Mouse (Mus musculus) intestine, embryonic 14.5 days (tissue): Measurements from ENCODE around the gene Klrd1. TPM values are rescaled to one million over a fixed set of nuclear protein-coding genes. Genes with fewer than 3 reads are reported as not detected.
"Not testable (repeated sequence)": the region's sequence is repeated elsewhere in the genome, so short reads cannot be mapped to it uniquely, and the experiment has no call there.

Experiments used
- ATAC-seq: fragments of 200-750 bp; cut with Nextera tagmentation; replicated peaks from 2 replicates; pipeline ENCODE4 v1.8.0; 2017; ENCODE audit warnings: low read depth, moderate number of reproducible peaks, moderate TSS enrichment, moderate library complexity; ENCODE audit not compliant: low FRiP score, low TSS enrichment
- DNase-seq: peaks from one replicate; pipeline ENCODE4 v3.0.0-alpha.2; 2018; ENCODE audit warnings: low spot score
- H3K27ac ChIP-seq: fragments of 300-500 bp; sonication (generic); 2 replicates; pipeline ENCODE4 v1.5.1; 2014; ENCODE audit warnings: low read depth, mild to moderate bottlenecking, control low read depth
- H3K27me3 ChIP-seq: fragments of 300-500 bp; sonication (generic); replicated peaks from 2 replicates; pipeline ENCODE4 v1.6.1; 2014; ENCODE audit warnings: low read length, control low read depth; ENCODE audit not compliant: control insufficient read depth, insufficient read depth
- H3K36me3 ChIP-seq: fragments of 300-500 bp; sonication (generic); 2 replicates; pipeline ENCODE4 v1.6.1; 2014; ENCODE audit warnings: low read length, control low read depth; ENCODE audit not compliant: control insufficient read depth, insufficient read depth
- H3K4me1 ChIP-seq: fragments of 300-500 bp; sonication (generic); replicated peaks from 2 replicates; pipeline ENCODE4 v1.6.1; 2014; ENCODE audit warnings: low read length, control low read depth, mixed read lengths; ENCODE audit not compliant: control insufficient read depth, insufficient read depth
- H3K4me2 ChIP-seq: fragments of 300-500 bp; sonication (generic); 2 replicates; pipeline ENCODE4 v1.6.1; 2014; ENCODE audit warnings: low read length
- H3K4me3 ChIP-seq: fragments of 300-500 bp; sonication (generic); 2 replicates; pipeline ENCODE4 v1.5.1; 2014; ENCODE audit warnings: low read depth, low read length, control low read depth, mixed read lengths
- H3K9ac ChIP-seq: fragments of 300-500 bp; sonication (generic); 2 replicates; pipeline ENCODE4 v1.6.1; 2014; ENCODE audit warnings: mild to moderate bottlenecking, low read length
- H3K9me3 ChIP-seq: fragments of 300-500 bp; sonication (generic); 2 replicates; pipeline ENCODE4 v1.6.1; 2016; ENCODE audit warnings: low read length, control low read depth; ENCODE audit not compliant: control insufficient read depth
- WGBS: fragments of 180-500 bp; shearing (Covaris S2); extraction: QIAGEN DNeasy Blood & Tissue Kit; methylation state at CpG from one replicate; pipeline ENCODE4 v1.1.7; 2014; 5-methylcytosine and 5-hydroxymethylcytosine counted together
- polyA plus RNA-seq: library from polyadenylated mRNA; unstranded; fragments of >200 nt; fragmentation: Nextera tagmentation; extraction: Ambion mirVana; gene quantifications from 2 replicates; pipeline ENCODE4 v1.2.1, GENCODE M21; 2014

Gene Klrd1
- polyA plus RNA-seq, 1 experiment from 2014 or later: 0.97 TPM

DNA sequence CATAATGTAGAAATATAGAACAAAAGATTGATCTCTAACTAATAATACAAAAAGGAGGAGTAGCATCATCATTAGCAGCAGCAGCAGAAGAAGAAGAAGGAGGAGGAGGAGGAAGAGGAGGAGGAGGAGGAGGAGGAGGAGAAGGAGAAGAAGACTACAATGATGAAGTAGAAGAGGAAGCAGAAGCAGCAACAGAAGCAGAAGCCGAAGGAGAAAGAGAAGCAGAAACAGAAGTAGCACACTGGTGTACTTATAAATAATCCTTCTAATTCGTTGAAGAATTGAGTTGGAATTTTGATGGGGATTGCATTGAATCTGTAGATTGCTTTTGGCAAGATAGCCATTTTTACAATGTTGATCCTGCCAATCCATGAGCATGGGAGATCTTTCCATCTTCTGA lies 39.5 kb downstream of the Klrd1 start:
- not testable (repeated sequence) for H3K27ac ChIP-seq, H3K9ac ChIP-seq, H3K4me1 ChIP-seq, DNase-seq, H3K4me3 ChIP-seq, H3K9me3 ChIP-seq, H3K27me3 ChIP-seq, ATAC-seq, H3K4me2 ChIP-seq, H3K36me3 ChIP-seq
- WGBS: 75% methylated on average over 2 of the region's 2 CpGs

- not testable (repeated sequence) for ATAC-seq, H3K4me3 ChIP-seq, H3K4me2 ChIP-seq, H3K27ac ChIP-seq, H3K9me3 ChIP-seq, H3K9ac ChIP-seq, H3K36me3 ChIP-seq, DNase-seq, H3K27me3 ChIP-seq, H3K4me1 ChIP-seq
- WGBS: 80% methylated on average over 3 of the region's 3 CpGs
Observed at GRCm38 (mm10) chr6:129643237-129643636, 51.7 kb downstream of the Klrd1 start, which contains the start of gene Klrc3. TSS of gene Klrc3 (minus strand) at chr6:129643337.

DNA sequence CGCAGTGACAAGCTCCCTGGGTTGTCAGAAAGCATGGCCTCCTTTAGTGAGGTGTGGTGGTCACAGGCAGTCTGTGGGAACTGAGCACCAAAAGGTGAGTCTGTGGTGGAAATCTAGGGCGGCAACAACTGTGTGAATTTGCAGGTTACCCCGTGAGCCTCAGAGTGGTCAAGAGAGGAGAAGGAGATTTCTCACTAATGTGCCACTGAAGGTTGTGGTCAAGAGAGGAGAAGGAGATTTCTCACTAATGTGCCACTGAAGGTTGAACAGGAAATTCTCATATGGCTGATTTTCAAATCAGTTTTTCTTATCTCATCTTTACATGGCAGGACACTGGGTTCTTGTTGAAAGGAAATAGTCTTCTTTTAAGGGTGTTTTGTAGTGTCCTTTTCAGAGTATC lies 52.5 kb downstream of the Klrd1 start:
- H3K4me2 ChIP-seq, DNase-seq: not testable (repeated sequence)
- WGBS: 75% methylated on average over 1 of the region's 3 CpGs

More for the DNA sequence above, 52.5 kb downstream of the Klrd1 start:
- H3K9me3 ChIP-seq, H3K36me3 ChIP-seq, H3K27ac ChIP-seq, ATAC-seq, H3K9ac ChIP-seq, H3K4me1 ChIP-seq, H3K27me3 ChIP-seq, H3K4me3 ChIP-seq: not testable (repeated sequence)

Other genes starting within 250 kb of the Klrd1 start
- 0.90 and 1.0 TPM in 2 replicates for gene Clec12a, start 249.1 kb upstream of the Klrd1 start, polyA plus RNA-seq
- not detected in 2 replicates for gene Clec12b, start 205.9 kb upstream of the Klrd1 start, polyA plus RNA-seq
- gene Clec1b, start 194.5 kb upstream of the Klrd1 start, polyA plus RNA-seq: 1.2 and 1.7 TPM in 2 replicates
- gene Clec9a, start 182.9 kb upstream of the Klrd1 start, polyA plus RNA-seq: 0.24 TPM in 2 replicates
- 3.4 and 4.5 TPM in 2 replicates for gene Clec1a, start 139.8 kb upstream of the Klrd1 start, polyA plus RNA-seq
- 0.16 TPM in 1 of 2 replicates, not detected in the other for gene Olr1, start 84.6 kb upstream of the Klrd1 start, polyA plus RNA-seq
- 0.23 TPM in 2 replicates for gene Tmem52b, start 79.2 kb upstream of the Klrd1 start, polyA plus RNA-seq
- gene Gabarapl1, start 58.6 kb upstream of the Klrd1 start, polyA plus RNA-seq: 15.8 and 16.5 TPM in 2 replicates
- not detected in 2 replicates for gene Klre1, start 13.9 kb upstream of the Klrd1 start, polyA plus RNA-seq
- gene Klrk1, start 32.1 kb downstream of the Klrd1 start, polyA plus RNA-seq: 0.19 and 0.43 TPM in 2 replicates
- gene Klrc3, start 51.6 kb downstream of the Klrd1 start, polyA plus RNA-seq: not detected in 2 replicates
- gene Klrc2, start 68.9 kb downstream of the Klrd1 start, polyA plus RNA-seq: not detected in 2 replicates
- not detected in 2 replicates for gene Klrc1, start 87.2 kb downstream of the Klrd1 start, polyA plus RNA-seq
- not detected in 2 replicates for gene Klri1, start 125.3 kb downstream of the Klrd1 start, polyA plus RNA-seq
- 0.04 TPM in 1 of 2 replicates, not detected in the other for gene Klri2, start 148.7 kb downstream of the Klrd1 start, polyA plus RNA-seq
- not detected in 2 replicates for gene Gm156, start 192.5 kb downstream of the Klrd1 start, polyA plus RNA-seq